Mouse (Mus musculus) testis, adult 2 months (tissue): ENCODE results near the gene Kcnj3. TPM values are rescaled to one million over a fixed set of nuclear protein-coding genes. Genes with fewer than 3 reads are reported as not detected.

ENCODE experiments used
- H3K27ac ChIP-seq: fragments of 200-500 bp; 2 replicates; pipeline ENCODE4 v1.5.1; 2012; ENCODE audit warnings: low read depth, low read length; ENCODE audit not compliant: control insufficient read depth, insufficient read depth
- H3K27me3 ChIP-seq: fragments of 200-500 bp; 2 replicates; pipeline ENCODE4 v1.6.1; 2012; ENCODE audit warnings: mild to moderate bottlenecking, low read length, moderate library complexity; ENCODE audit not compliant: control insufficient read depth, insufficient read depth
- H3K36me3 ChIP-seq: fragments of 200-500 bp; 2 replicates; pipeline ENCODE4 v1.6.1; 2012; ENCODE audit warnings: mild to moderate bottlenecking, low read length; ENCODE audit not compliant: control insufficient read depth, insufficient read depth
- H3K4me1 ChIP-seq: fragments of 200-500 bp; 2 replicates; pipeline ENCODE4 v1.6.1; 2012; ENCODE audit warnings: low read length; ENCODE audit not compliant: control insufficient read depth, insufficient read depth
- H3K4me3 ChIP-seq: fragments of 200-500 bp; 2 replicates; pipeline ENCODE4 v1.5.1; 2012; ENCODE audit warnings: low read depth, mild to moderate bottlenecking, low read length, moderate library complexity, mixed read lengths; ENCODE audit not compliant: control insufficient read depth
- CTCF ChIP-seq: fragments of 200-500 bp; IDR thresholded peaks from 2 replicates; pipeline ENCODE4 v1.5.1; 2012; ENCODE audit warnings: low read depth, mild to moderate bottlenecking, inconsistent platforms, low read length, moderate library complexity; ENCODE audit not compliant: control insufficient read depth, insufficient read depth, insufficient replicate concordance
- POLR2A ChIP-seq: fragments of 200-500 bp; IDR thresholded peaks from 2 replicates; pipeline ENCODE4 v1.6.1; 2012; ENCODE audit warnings: low read depth, mild to moderate bottlenecking, inconsistent platforms, low read length, moderate library complexity; ENCODE audit not compliant: control insufficient read depth
- polyA plus RNA-seq: library from polyadenylated mRNA; depleted of rRNA; stranded (reverse); fragments of >200 nt; gene quantifications from 2 replicates; pipeline ENCODE4 v1.2.3, GENCODE M21; 2012; rRNA removed

Gene Kcnj3
- not detected in 2 replicates for polyA plus RNA-seq

GRCm38 (mm10) chr2:55435721-55436260 lies at the start of gene Kcnj3:
Gene Kcnj3 (plus strand): TSS chr2:55435970.
- Histone ChIP-seq H3K27me3 (no peaks in the 10 kb centered on the region), H3K27ac (no peak within 1 kb of the TSS)

DNA sequence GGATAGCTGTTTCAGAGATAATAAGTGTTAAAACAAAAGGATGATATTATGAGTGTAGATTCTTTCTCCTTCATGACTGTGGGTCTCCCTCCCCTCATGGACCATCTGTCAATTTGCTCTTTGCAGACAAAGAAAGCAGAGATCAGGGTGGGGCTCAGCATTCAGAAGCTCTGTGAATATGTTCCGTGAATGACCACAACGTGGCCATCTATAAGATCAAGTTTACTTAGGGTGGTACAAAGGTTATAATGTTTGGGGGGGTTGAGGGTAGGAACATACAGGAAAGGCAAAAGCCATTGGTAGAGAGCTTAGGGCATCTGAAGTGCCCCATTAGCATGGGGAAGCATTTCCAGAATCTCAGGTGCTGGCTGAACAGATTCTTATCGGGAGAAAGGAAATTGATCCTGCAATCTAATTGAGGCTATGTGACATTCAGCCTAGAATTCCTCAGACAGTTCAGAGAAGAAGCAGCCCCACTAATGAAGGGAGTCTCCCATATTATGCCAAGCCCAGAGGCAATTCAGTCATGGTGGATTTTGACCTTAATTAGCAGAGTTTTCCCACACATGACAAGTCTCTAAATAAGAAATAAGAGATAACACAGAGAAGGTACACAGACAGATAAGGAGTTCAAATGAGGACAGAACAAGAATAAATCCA lies 45.3 kb upstream of the Kcnj3 start:
- no peak for TF ChIP-seq CTCF
- no peak for TF ChIP-seq POLR2A
- H3K27me3 ChIP-seq, result no peaks in the 10 kb centered on the region
- no peak overlapping the region for H3K4me3 ChIP-seq
- H3K27ac ChIP-seq, result no peak overlapping the region
- no peaks in the 10 kb centered on the region for H3K4me1 ChIP-seq
- no peaks in the 10 kb centered on the region for H3K36me3 ChIP-seq

More at GRCm38 (mm10) chr2:55435721-55436260, at the start of gene Kcnj3:
- TF ChIP-seq CTCF (no peak), POLR2A (no peak)
- Histone ChIP-seq H3K4me3 (no peak within 1 kb of the TSS; the same call in 1 of the 2 replicates), H3K4me1 (peaks cover 10% of the 10 kb centered on the region), H3K36me3 (no peaks in the 10 kb centered on the region)

DNA sequence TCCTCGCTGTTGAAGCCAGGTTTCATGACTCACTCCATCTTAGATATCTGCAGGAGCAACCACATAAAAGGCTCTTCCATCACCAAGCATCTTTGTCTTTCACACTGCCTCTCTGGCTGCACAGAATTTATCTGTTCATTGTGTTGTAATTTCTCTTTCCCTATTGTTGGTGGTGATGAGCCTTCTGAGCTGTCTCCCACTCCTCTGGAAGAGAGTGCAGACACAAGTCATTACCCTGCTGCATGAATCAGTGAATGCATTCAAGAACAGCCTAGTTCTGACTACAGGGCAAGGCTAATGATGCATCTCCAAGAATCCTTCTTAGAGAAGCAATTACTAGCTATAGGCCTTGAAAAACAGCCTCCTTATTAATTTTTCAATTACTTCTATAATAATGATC lies 30.5 kb upstream of the Kcnj3 start:
- TF ChIP-seq CTCF, result no peak
- TF ChIP-seq POLR2A, result no peak
- no peaks in the 10 kb centered on the region for H3K4me1 ChIP-seq

DNA sequence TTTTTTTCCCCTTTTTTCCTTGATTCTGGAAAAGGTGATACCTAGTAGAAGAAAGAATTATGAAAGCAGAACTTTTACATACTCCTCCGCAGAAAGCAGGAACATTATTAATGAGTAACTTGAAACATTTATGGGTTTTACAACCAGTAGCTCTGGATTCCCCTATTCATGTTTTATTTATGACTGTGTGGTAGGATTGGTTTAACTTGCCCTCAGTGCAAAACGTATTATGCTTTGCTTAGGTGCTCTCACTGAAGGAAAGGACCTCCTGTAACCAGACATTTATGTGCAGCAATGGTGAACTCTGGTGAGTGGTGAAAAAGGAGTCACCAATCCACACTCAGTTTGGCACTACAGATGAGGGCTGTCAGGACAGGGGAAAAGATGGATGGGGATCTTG lies 8.1 kb upstream of the Kcnj3 start:
- no peaks in the 10 kb centered on the region for H3K4me1 ChIP-seq
- no peak overlapping the region for H3K4me3 ChIP-seq
- no peak overlapping the region for H3K27ac ChIP-seq
- H3K36me3 ChIP-seq, result no peaks in the 10 kb centered on the region
- TF ChIP-seq CTCF, result no peak
- TF ChIP-seq POLR2A, result no peak
- H3K27me3 ChIP-seq, result no peaks in the 10 kb centered on the region

More for the DNA sequence above, 30.5 kb upstream of the Kcnj3 start:
- Histone ChIP-seq H3K27me3 (no peaks in the 10 kb centered on the region), H3K36me3 (no peaks in the 10 kb centered on the region), H3K4me3 (no peak overlapping the region), H3K27ac (no peak overlapping the region)

DNA sequence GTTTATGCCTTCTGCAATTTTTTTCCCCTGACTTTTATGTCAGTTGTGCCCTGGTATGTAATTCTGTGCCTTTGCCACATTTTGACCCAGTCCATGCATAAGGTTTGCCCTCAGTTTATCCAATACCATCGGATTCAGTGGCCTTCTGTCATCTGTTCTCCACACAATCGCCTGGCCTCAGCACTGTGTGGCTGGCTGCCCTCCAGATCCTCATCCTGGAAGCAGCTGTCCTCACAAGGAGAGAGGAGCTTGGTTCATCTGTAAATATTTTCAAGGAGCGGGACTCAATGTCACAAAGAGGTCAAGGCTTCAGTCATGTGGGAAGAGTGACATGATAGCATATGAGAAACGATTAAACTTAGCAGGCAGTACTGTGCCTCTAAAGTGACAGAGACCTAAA lies 3.7 kb upstream of the Kcnj3 start:
- TF ChIP-seq POLR2A, result no peak
- TF ChIP-seq CTCF, result no peak
- H3K27me3 ChIP-seq, result no peaks in the 10 kb centered on the region
- H3K4me1 ChIP-seq, result peaks cover 4% of the 10 kb centered on the region
- H3K27ac ChIP-seq, result no peak overlapping the region
- H3K36me3 ChIP-seq, result no peaks in the 10 kb centered on the region
- no peak overlapping the region for H3K4me3 ChIP-seq

- Histone ChIP-seq H3K27ac (no peak overlapping the region), H3K4me1 (peaks cover 10% of the 10 kb centered on the region), H3K36me3 (no peaks in the 10 kb centered on the region), H3K4me3 (no peak overlapping the region; the same call in 1 of the 2 replicates), H3K27me3 (no peaks in the 10 kb centered on the region)
- TF ChIP-seq POLR2A (no peak), CTCF (no peak)
These were observed 664 bp downstream of the Kcnj3 start for GRCm38 (mm10) chr2:55436261-55437006.
